Mouse (Mus musculus): ENCODE measurements around the gene Slc36a2. TPM values are rescaled to one million over a fixed set of nuclear protein-coding genes. Genes with fewer than 3 reads are reported as not detected.

The Slc36a2 gene
- polyA plus RNA-seq, 1 experiment, result not detected

- WGBS, result 70% methylated on average over 5 of the region's 5 CpGs
- no peak for TF ChIP-seq POLR2A (IDR thresholded peaks at IDR 0.05; ENCODE audit: insufficient read depth, low read depth, low read length)
- TF ChIP-seq CTCF (IDR thresholded peaks at IDR 0.05; ENCODE audit: insufficient read depth, low read depth, low read length), result no peak
- Histone ChIP-seq H3K4me1 (ENCODE audit: control insufficient read depth, insufficient read depth, low read length) (peaks cover 33% of the 10 kb centered on the region), H3K4me3 (ENCODE audit: insufficient read depth, low read depth, low read length) (no peak overlapping the region), H3K27ac (ENCODE audit: insufficient read depth, low read depth, low read length) (no peak overlapping the region)
Observed at GRCm38 (mm10) chr11:55214161-55214560, 29.3 kb upstream of the Slc36a2 start.

GRCm38 (mm10) chr11:55213518-55213917 is 28.6 kb upstream of the Slc36a2 start:
- Histone ChIP-seq H3K4me3 (ENCODE audit: insufficient read depth, low read depth, low read length) (no peak overlapping the region), H3K27ac (ENCODE audit: insufficient read depth, low read depth, low read length) (no peak overlapping the region), H3K4me1 (ENCODE audit: control insufficient read depth, insufficient read depth, low read length) (peaks cover 29% of the 10 kb centered on the region)
- whole genome bisulfite sequencing, result 95% methylated on average over 4 of the region's 4 CpGs
- no peak for TF ChIP-seq POLR2A (IDR thresholded peaks at IDR 0.05; ENCODE audit: insufficient read depth, low read depth, low read length)
- no peak for TF ChIP-seq CTCF (IDR thresholded peaks at IDR 0.05; ENCODE audit: insufficient read depth, low read depth, low read length)

- Histone ChIP-seq H3K4me3 (ENCODE audit: insufficient read depth, low read depth, low read length) (no peak overlapping the region), H3K4me1 (ENCODE audit: control insufficient read depth, insufficient read depth, low read length) (peaks cover 20% of the 10 kb centered on the region; the same call in 1 of the 2 replicates), H3K27ac (ENCODE audit: insufficient read depth, low read depth, low read length) (no peak overlapping the region)
- TF ChIP-seq CTCF (IDR thresholded peaks at IDR 0.05; ENCODE audit: insufficient read depth, low read depth, low read length) (no peak), POLR2A (IDR thresholded peaks at IDR 0.05; ENCODE audit: insufficient read depth, low read depth, low read length) (no peak)
- WGBS, result 87% methylated on average over 6 of the region's 6 CpGs
Observed at GRCm38 (mm10) chr11:55209626-55210353, 24.9 kb upstream of the Slc36a2 start.

GRCm38 (mm10) chr11:55209032-55209431 is 24.2 kb upstream of the Slc36a2 start:
- 56% methylated on average over 2 of the region's 2 CpGs for WGBS
- Histone ChIP-seq H3K27ac (ENCODE audit: insufficient read depth, low read depth, low read length) (no peak overlapping the region), H3K4me3 (ENCODE audit: insufficient read depth, low read depth, low read length) (no peak overlapping the region), H3K4me1 (ENCODE audit: control insufficient read depth, insufficient read depth, low read length) (peaks cover 20% of the 10 kb centered on the region; the same call in 1 of the 2 replicates)
- TF ChIP-seq POLR2A (IDR thresholded peaks at IDR 0.05; ENCODE audit: insufficient read depth, low read depth, low read length), result no peak
- TF ChIP-seq CTCF (IDR thresholded peaks at IDR 0.05; ENCODE audit: insufficient read depth, low read depth, low read length), result no peak

GRCm38 (mm10) chr11:55208001-55208690 is 23.3 kb upstream of the Slc36a2 start:
- Histone ChIP-seq H3K4me3 (ENCODE audit: insufficient read depth, low read depth, low read length) (no peak overlapping the region), H3K27ac (ENCODE audit: insufficient read depth, low read depth, low read length) (no peak overlapping the region), H3K4me1 (ENCODE audit: control insufficient read depth, insufficient read depth, low read length) (peaks cover 15% of the 10 kb centered on the region; the same call in 1 of the 2 replicates)
- TF ChIP-seq POLR2A (IDR thresholded peaks at IDR 0.05; ENCODE audit: insufficient read depth, low read depth, low read length) (no peak), CTCF (IDR thresholded peaks at IDR 0.05; ENCODE audit: insufficient read depth, low read depth, low read length) (no peak)
- WGBS, result 66% methylated on average over 6 of the region's 6 CpGs

- H3K27ac ChIP-seq (ENCODE audit: insufficient read depth, low read depth, low read length), result 0 out of 2 replicates have a peak overlapping the region, but pooled peaks have one; percentile 9
- peaks cover 7% of the 10 kb centered on the region; the same call in 1 of the 2 replicates for H3K4me1 ChIP-seq (ENCODE audit: control insufficient read depth, insufficient read depth, low read length)
- peak overlapping the region; percentile 84 for H3K4me3 ChIP-seq (ENCODE audit: insufficient read depth, low read depth, low read length)
- TF ChIP-seq CTCF (IDR thresholded peaks at IDR 0.05; ENCODE audit: insufficient read depth, low read depth, low read length) (no peak), POLR2A (IDR thresholded peaks at IDR 0.05; ENCODE audit: insufficient read depth, low read depth, low read length) (no peak)
- WGBS, result under 1% methylated on average over 17 of the region's 17 CpGs
Observed at GRCm38 (mm10) chr11:55204602-55205001, 19.7 kb upstream of the Slc36a2 start.

GRCm38 (mm10) chr11:55204159-55204596 is 19.3 kb upstream of the Slc36a2 start, which contains the start of gene Slc36a1:
TSS of gene Slc36a1 (plus strand) at chr11:55204350.
- H3K4me3 ChIP-seq (ENCODE audit: insufficient read depth, low read depth, low read length), result peak within 1 kb of the TSS; percentile 84
- H3K27ac ChIP-seq (ENCODE audit: insufficient read depth, low read depth, low read length), result peak within 1 kb of the TSS; percentile 9; the same call in 1 of the 2 replicates
- peaks cover 7% of the 10 kb centered on the region; the same call in 1 of the 2 replicates for H3K4me1 ChIP-seq (ENCODE audit: control insufficient read depth, insufficient read depth, low read length)
- 1% methylated on average over 31 of the region's 31 CpGs for WGBS
- TF ChIP-seq POLR2A (IDR thresholded peaks at IDR 0.05; ENCODE audit: insufficient read depth, low read depth, low read length) (peak; percentile 54; the same call in 1 of the 2 replicates), CTCF (IDR thresholded peaks at IDR 0.05; ENCODE audit: insufficient read depth, low read depth, low read length) (peak; percentile 93)

- H3K27ac ChIP-seq (ENCODE audit: insufficient read depth, low read depth, low read length), result no peak overlapping the region
- no peak overlapping the region for H3K4me3 ChIP-seq (ENCODE audit: insufficient read depth, low read depth, low read length)
- 84% methylated on average over 8 of the region's 8 CpGs for WGBS
- TF ChIP-seq POLR2A (IDR thresholded peaks at IDR 0.05; ENCODE audit: insufficient read depth, low read depth, low read length) (no peak), CTCF (IDR thresholded peaks at IDR 0.05; ENCODE audit: insufficient read depth, low read depth, low read length) (no peak)
- H3K4me1 ChIP-seq (ENCODE audit: control insufficient read depth, insufficient read depth, low read length), result peaks cover 8% of the 10 kb centered on the region; the same call in 1 of the 2 replicates
Observed at GRCm38 (mm10) chr11:55197740-55198510, 13.0 kb upstream of the Slc36a2 start.
